Mouse (Mus musculus) embryo, embryonic 9.5 days (tissue): ENCODE measurements around the gene Galr2.

Source experiments
- DNase-seq: peaks from one replicate; pipeline ENCODE4 v3.0.0-alpha.2; 2017; ENCODE audit errors: extremely low spot score

Gene Galr2

GRCm38 (mm10) chr11:116280751-116281663 is at the start of gene Galr2:
Gene Galr2, plus strand, starts transcription at chr11:116280939.
- no peak for DNase-seq

DNA sequence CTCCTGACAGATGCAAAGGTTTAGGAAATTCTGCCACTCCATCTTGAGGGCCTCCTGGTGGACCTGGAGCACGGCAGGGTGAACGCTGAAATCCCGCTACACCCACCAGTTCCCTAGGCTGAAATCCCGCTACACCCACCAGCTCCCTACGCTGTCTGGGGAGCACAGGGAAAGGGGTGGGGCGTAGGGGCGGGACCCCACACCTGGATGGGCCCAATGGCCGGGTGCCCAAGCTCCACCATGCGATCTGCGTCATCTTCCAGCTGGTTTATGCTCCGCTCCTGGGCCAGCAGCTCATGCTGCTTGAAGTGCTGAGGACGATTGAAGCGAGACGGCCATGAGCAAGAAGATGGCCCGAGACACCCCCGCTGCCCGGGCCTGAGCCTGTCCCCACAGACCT is 48.3 kb upstream of the Galr2 start:
- no peak for DNase-seq

DNA sequence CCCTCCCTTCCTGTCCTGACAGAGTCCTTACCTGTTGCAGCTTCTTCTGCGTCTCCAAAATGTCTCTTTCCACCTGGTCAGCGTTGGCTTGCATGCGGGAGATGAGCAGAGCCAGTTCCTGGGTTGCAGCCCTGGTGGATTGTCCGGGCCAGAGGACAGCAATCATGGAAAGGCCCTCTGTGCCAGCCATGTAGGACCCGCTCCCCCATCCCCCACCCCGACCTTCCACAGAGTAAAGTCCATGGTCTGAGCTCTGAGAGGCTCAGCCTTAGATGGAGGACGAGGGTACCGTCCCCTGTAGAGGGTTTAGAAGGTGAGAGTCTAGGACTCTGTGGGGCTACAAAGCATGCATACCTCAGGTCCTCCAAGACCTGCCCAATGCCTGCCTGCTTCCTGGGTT is 45.8 kb upstream of the Galr2 start:
- no peak for DNase-seq

- DNase-seq: no peak
These were observed 42.9 kb upstream of the Galr2 start, which contains the start of gene Evpl for GRCm38 (mm10) chr11:116237742-116238395. Gene Evpl, minus strand, starts transcription at chr11:116238077.

DNA sequence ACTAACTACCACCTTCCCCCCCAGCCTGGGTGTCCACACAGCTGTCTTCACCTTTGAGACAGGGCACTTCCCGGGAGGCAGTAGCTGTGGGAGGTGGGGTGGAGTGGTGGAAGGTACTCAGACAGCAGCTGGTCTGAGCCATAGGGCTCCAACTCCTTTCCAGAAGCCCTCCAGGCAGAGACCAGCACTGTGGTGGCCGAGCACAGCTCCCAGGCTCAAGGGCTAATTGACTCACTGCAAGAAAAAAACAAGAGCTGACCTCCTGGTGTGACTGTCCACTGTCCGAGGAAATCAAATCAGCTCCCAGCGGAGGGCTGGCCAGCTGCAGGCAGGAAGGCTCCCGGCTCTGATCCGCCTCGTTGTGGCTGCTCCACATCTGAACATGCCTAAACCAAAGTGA is 40.9 kb upstream of the Galr2 start:
- peak; percentile 51 for DNase-seq

DNA sequence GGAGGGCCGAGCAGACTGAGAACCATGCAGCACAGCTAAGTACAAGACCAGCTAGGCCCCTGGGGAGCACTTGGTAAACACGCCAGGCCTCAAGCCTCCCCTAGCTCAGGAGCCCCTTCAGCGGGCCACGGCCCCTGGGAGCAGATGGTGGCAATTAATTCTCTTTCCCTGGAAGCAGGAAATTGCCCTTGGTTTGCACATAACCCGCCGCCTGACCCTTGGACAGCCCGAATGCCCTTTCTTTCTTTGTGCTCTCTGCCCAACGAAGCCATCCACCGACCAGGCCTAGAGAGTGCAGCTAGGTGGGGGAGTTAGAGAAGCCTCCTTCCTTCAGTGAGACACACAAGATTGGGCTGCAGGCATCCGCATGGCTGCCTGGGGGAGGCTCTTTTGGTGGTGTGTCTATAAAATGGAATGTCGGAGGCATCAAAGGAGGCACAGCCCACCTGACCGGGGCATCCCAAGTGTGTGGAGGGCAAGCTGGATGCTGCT is 38.9 kb upstream of the Galr2 start:
- DNase-seq: peak; percentile 68

DNA sequence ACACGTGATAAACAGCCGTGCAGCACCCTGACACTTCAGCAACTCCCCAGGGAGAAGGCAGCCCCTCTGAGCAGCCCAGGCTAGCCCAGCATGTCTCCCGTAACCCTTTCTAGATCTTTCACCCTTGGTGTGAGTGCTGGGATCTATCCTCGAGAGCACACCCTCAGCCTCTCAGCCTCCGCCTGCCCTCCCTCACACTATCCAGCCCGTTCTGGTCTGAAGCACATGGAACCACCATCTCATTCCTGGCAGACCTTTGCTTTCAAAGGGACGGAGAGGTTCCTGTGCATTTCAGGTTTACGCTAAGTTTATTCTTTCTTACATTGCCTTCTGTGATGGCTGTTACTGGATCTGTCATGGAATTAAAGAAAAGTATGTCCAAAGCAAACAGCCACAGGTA is 36.2 kb upstream of the Galr2 start:
- no peak for DNase-seq

DNA sequence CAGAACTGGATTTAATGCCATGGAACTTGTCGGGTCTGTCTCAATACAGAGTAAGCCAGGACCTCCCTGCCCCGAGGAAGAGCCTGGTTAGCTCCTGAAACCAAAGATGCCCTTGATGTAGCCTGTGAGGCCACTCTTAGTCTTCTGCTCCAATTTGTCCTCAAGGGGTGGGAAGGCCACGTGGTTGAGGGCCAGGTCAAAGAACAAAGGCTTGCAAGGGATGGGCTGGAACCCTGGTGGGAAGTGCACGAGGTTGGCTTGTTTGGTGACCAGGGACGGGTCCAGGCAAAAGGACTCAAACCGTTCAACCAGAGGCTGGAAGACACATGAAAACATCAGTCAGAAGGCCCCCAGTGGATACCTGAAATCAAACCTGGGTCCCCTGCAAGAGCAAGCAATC is 35.1 kb upstream of the Galr2 start:
- no peak for DNase-seq

- no peak for DNase-seq
These were observed 33.1 kb upstream of the Galr2 start for GRCm38 (mm10) chr11:116247502-116248222.

GRCm38 (mm10) chr11:116250898-116251297 is 29.8 kb upstream of the Galr2 start:
- DNase-seq: no peak

DNA sequence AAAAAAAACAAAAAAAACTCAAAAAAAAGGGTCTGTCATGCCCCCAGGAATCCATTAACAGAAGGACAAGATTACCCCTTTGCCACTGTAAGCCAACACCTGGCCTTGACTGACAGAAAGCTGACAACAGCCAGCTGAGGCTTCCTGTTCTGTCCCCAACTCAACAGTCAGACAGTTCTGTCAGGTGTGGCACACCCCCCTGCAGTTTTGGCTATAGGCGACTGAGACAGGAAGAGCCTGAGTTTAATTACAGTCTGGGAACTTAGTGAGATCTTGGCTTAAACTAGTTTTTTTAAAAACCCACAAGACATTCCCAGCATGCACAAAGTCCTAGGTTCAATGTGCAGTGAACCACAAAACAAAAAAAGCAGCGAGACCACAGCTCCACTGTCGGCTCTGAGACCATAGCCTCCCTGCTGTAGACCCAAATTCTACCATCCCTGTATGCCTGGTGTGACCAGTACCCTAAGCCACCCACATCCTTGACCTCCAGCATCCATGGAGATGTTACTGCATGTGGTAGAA is 27.6 kb upstream of the Galr2 start:
- DNase-seq: no peak

GRCm38 (mm10) chr11:116254627-116255026 is 26.1 kb upstream of the Galr2 start:
- DNase-seq: no peak

- no peak for DNase-seq
These were observed 25.4 kb upstream of the Galr2 start for GRCm38 (mm10) chr11:116255090-116255981.

- DNase-seq: no peak
These were observed 24.6 kb upstream of the Galr2 start for GRCm38 (mm10) chr11:116255982-116256675.

GRCm38 (mm10) chr11:116259461-116259860 is 21.3 kb upstream of the Galr2 start:
- DNase-seq: no peak

GRCm38 (mm10) chr11:116260259-116260658 is 20.5 kb upstream of the Galr2 start:
- DNase-seq: no peak

- DNase-seq: no peak
These were observed 15.4 kb upstream of the Galr2 start for GRCm38 (mm10) chr11:116265352-116265751.

- no peak for DNase-seq
These were observed 14.9 kb upstream of the Galr2 start for GRCm38 (mm10) chr11:116265850-116266249.

- no peak for DNase-seq
These were observed 13.1 kb upstream of the Galr2 start for GRCm38 (mm10) chr11:116267637-116268036.

- DNase-seq: no peak
These were observed 12.4 kb upstream of the Galr2 start for GRCm38 (mm10) chr11:116268313-116268712.
